Mouse (Mus musculus) myocyte (in vitro differentiated cells): ENCODE measurements around the gene Slc25a31.

ENCODE experiments used
- CEBPB ChIP-seq: IDR thresholded peaks from 2 replicates; pipeline ENCODE4 v1.6.1; 2011; ENCODE audit warnings: mild to moderate bottlenecking, moderate library complexity; ENCODE audit not compliant: poor library complexity, insufficient read depth, severe bottlenecking
- E2F4 ChIP-seq: IDR thresholded peaks from one replicate; pipeline ENCODE4 v1.6.1; 2011; ENCODE audit warnings: mild to moderate bottlenecking, control low read depth, moderate library complexity; ENCODE audit not compliant: insufficient read depth
- MAX ChIP-seq: IDR thresholded peaks from one replicate; pipeline ENCODE4 v1.6.1; 2011; ENCODE audit warnings: low read depth, mild to moderate bottlenecking, control low read depth
- MYOD1 ChIP-seq, 3 experiments: IDR thresholded peaks; one replicate each; pipeline ENCODE4 v1.6.1; 2011; ENCODE audit warnings: control low read depth in 2 of 3, low read depth in 2 of 3, mild to moderate bottlenecking in 2 of 3, moderate library complexity in 1 of 3; ENCODE audit not compliant: insufficient read length in 2 of 3, control insufficient read depth in 1 of 3
- MYOG ChIP-seq, 3 experiments: IDR thresholded peaks; one replicate each; pipeline ENCODE4 v1.6.1; 2011; ENCODE audit warnings: control low read depth in 2 of 3, low read depth in 2 of 3, mild to moderate bottlenecking in 2 of 3; ENCODE audit not compliant: insufficient read length in 2 of 3, control insufficient read depth in 1 of 3, insufficient read depth in 1 of 3
- POLR2A ChIP-seq: IDR thresholded peaks from one replicate; pipeline ENCODE4 v1.6.1; 2011; ENCODE audit warnings: low read depth, mild to moderate bottlenecking, control low read depth, moderate library complexity; ENCODE audit not compliant: insufficient read length
- POLR2AphosphoS2 ChIP-seq: IDR thresholded peaks from one replicate; pipeline ENCODE4 v1.6.1; 2011; ENCODE audit warnings: low read depth, control low read depth; ENCODE audit not compliant: insufficient read length
- TCF12 ChIP-seq: IDR thresholded peaks from one replicate; pipeline ENCODE4 v1.6.1; 2011; ENCODE audit warnings: mild to moderate bottlenecking, control low read depth; ENCODE audit not compliant: poor library complexity, insufficient read depth, severe bottlenecking
- TCF3 ChIP-seq: IDR thresholded peaks from one replicate; pipeline ENCODE4 v1.6.1; 2011; ENCODE audit warnings: low read depth, control low read depth; ENCODE audit not compliant: insufficient read length
- USF1 ChIP-seq: IDR thresholded peaks from one replicate; pipeline ENCODE4 v1.6.1; 2011; ENCODE audit warnings: low read depth, mild to moderate bottlenecking, control low read depth, moderate library complexity

- no peak for TF ChIP-seq MYOG (IDR thresholded peaks at IDR 0.05; ENCODE audit: control insufficient read depth in 1 of 3, insufficient read depth in 1 of 3, insufficient read length in 2 of 3, low read depth in 2 of 3)
- TF ChIP-seq MYOD1 (IDR thresholded peaks at IDR 0.05; ENCODE audit: control insufficient read depth in 1 of 3, insufficient read length in 2 of 3, low read depth in 2 of 3) = no peak
- peak; percentile 68 for TF ChIP-seq POLR2A
- TF ChIP-seq MAX = no peak
- no peak for TF ChIP-seq USF1
- TF ChIP-seq CEBPB = no peak
- TF ChIP-seq E2F4 = no peak
- TF ChIP-seq POLR2AphosphoS2 = peak; percentile 71
- no peak for TF ChIP-seq TCF3
- no peak for TF ChIP-seq TCF12
Observed at GRCm38 (mm10) chr3:40744836-40745660, 36.4 kb downstream of the Slc25a31 start.
